Mouse (Mus musculus) neural tube, embryonic 14.5 days (tissue): ENCODE data around the gene Sub1. TPM values are rescaled to one million over a fixed set of nuclear protein-coding genes. Genes with fewer than 3 reads are reported as not detected.
A peak's percentile ranks its signal among the peaks of the same experiment; 100 is the strongest.

ENCODE experiments used
- ATAC-seq: fragments of 200-750 bp; cut with Nextera tagmentation; 2 replicates; pipeline ENCODE4 v1.8.0; 2017; ENCODE audit warnings: low read depth, mild to moderate bottlenecking, moderate TSS enrichment, moderate library complexity
- H3K27ac ChIP-seq: fragments of 300-500 bp; sonication (generic); 2 replicates; pipeline ENCODE4 v1.5.1; 2014; ENCODE audit warnings: low read depth, mild to moderate bottlenecking, control low read depth, low read length, moderate library complexity, mixed read lengths
- H3K27me3 ChIP-seq: fragments of 300-500 bp; sonication (generic); 2 replicates; pipeline ENCODE4 v1.6.1; 2014; ENCODE audit warnings: low read length; ENCODE audit not compliant: control insufficient read depth, insufficient read depth
- H3K36me3 ChIP-seq: fragments of 300-500 bp; sonication (generic); 2 replicates; pipeline ENCODE4 v1.6.1; 2014; ENCODE audit warnings: low read length, mixed read lengths; ENCODE audit not compliant: control insufficient read depth, insufficient read depth
- H3K4me1 ChIP-seq: fragments of 300-500 bp; sonication (generic); 2 replicates; pipeline ENCODE4 v1.6.1; 2014; ENCODE audit warnings: low read length; ENCODE audit not compliant: control insufficient read depth, insufficient read depth
- H3K4me2 ChIP-seq: fragments of 300-500 bp; sonication (generic); 2 replicates; pipeline ENCODE4 v1.6.1; 2014; ENCODE audit warnings: mild to moderate bottlenecking, low read depth, low read length, control low read depth
- H3K4me3 ChIP-seq: fragments of 300-500 bp; sonication (generic); 2 replicates; pipeline ENCODE4 v1.5.1; 2014; ENCODE audit warnings: low read depth, low read length, control low read depth, mixed read lengths
- H3K9ac ChIP-seq: fragments of 300-500 bp; sonication (generic); replicated peaks from 2 replicates; pipeline ENCODE4 v1.6.1; 2014; ENCODE audit warnings: low read depth, mild to moderate bottlenecking, control low read depth, low read length, mixed read lengths
- H3K9me3 ChIP-seq: fragments of 300-500 bp; sonication (generic); 2 replicates; pipeline ENCODE4 v1.6.1; 2016; ENCODE audit warnings: low read length; ENCODE audit not compliant: control insufficient read depth
- WGBS: fragments of 180-500 bp; shearing (Covaris S2); extraction: QIAGEN DNeasy Blood & Tissue Kit; methylation state at CpG from one replicate; pipeline ENCODE4 v1.1.7; 2014; 5-methylcytosine and 5-hydroxymethylcytosine counted together
- polyA plus RNA-seq: library from polyadenylated mRNA; unstranded; fragments of >200 nt; fragmentation: Nextera tagmentation; extraction: Ambion mirVana; gene quantifications from 2 replicates; pipeline ENCODE4 v1.2.1, GENCODE M21; 2014

Gene Sub1
- 564 and 581 TPM in 2 replicates for polyA plus RNA-seq

- 94% methylated on average over 7 of the region's 7 CpGs for WGBS
- no peak for ATAC-seq
- peak within 1 kb of the TSS; percentile 99 for H3K4me3 ChIP-seq
- H3K36me3 ChIP-seq = peaks cover 4% of the 10 kb centered on the region; the same call in 1 of the 2 replicates
- H3K4me1 ChIP-seq = peaks cover 13% of the 10 kb centered on the region
- no peaks in the 10 kb centered on the region for H3K27me3 ChIP-seq
- H3K9me3 ChIP-seq = no peaks in the 10 kb centered on the region
- peak within 1 kb of the TSS; percentile 90 for H3K9ac ChIP-seq
- H3K4me2 ChIP-seq = peak within 1 kb of the TSS; percentile 73
- H3K27ac ChIP-seq = peak within 1 kb of the TSS; percentile 83
Measured at GRCm38 (mm10) chr15:11996883-11997282, at the start of gene Sub1. TSS of gene Sub1 (minus strand) at chr15:11996983.

DNA sequence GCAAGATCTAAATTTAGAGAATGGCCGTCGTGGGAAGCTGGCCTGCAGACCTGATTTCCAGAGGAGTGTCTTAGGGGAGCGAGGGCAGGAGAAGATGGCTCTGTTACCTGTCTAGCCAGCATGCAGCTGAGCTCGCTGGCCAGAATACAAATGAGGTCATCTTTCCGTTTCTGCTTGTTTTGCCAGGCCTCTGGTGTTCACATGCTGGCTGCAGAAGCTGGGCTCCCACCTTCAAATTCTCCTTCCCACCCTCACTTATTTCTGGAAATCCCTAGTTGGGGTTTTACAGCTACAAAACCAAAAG, 43.6 kb upstream of the Sub1 start:
- Histone ChIP-seq H3K27me3 (no peaks in the 10 kb centered on the region), H3K27ac (no peak overlapping the region), H3K36me3 (no peaks in the 10 kb centered on the region), H3K4me1 (peaks cover 9% of the 10 kb centered on the region), H3K4me2 (no peak overlapping the region), H3K4me3 (no peak overlapping the region), H3K9me3 (no peaks in the 10 kb centered on the region), H3K9ac (no peak overlapping the region)
- WGBS = 56% methylated on average over 5 of the region's 5 CpGs
- peak; percentile 8; the same call in 1 of the 2 replicates for ATAC-seq

GRCm38 (mm10) chr15:12039671-12040406, 43.1 kb upstream of the Sub1 start:
- Histone ChIP-seq H3K4me3 (no peak overlapping the region), H3K36me3 (no peaks in the 10 kb centered on the region), H3K4me2 (peak overlapping the region; percentile 17; the same call in 1 of the 2 replicates), H3K9me3 (no peaks in the 10 kb centered on the region), H3K4me1 (peaks cover 9% of the 10 kb centered on the region), H3K9ac (0 out of 2 replicates have a peak overlapping the region, but pooled peaks have one; percentile 12), H3K27ac (peak overlapping the region; percentile 72), H3K27me3 (no peaks in the 10 kb centered on the region)
- WGBS = 38% methylated on average over 15 of the region's 15 CpGs
- ATAC-seq = peak; percentile 86

DNA sequence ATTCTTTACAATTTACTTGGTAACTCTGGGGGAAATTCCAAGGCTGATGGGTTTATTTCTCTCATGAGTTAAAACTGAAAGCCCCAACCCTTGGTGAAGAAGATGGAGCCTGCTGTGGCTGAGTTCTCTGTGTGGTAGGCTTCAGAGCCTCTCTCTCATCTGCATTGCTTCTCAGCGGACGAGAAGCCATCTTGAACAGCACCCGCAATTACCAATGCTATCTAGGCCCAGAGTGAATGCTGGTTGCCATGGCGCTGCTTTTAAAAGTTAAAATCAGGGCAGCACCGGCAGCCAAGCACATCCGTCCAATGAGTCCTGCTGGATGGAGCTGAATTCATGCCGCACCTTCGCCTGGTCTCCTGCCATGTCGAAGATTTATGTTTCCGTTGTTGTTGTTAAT, 42.5 kb upstream of the Sub1 start:
- H3K4me3 ChIP-seq = no peak overlapping the region
- no peaks in the 10 kb centered on the region for H3K36me3 ChIP-seq
- peak overlapping the region; percentile 17; the same call in 1 of the 2 replicates for H3K4me2 ChIP-seq
- peak; percentile 77 for ATAC-seq
- H3K27me3 ChIP-seq = no peaks in the 10 kb centered on the region
- H3K9ac ChIP-seq = no peak overlapping the region
- no peaks in the 10 kb centered on the region for H3K9me3 ChIP-seq
- peak overlapping the region; percentile 72 for H3K27ac ChIP-seq
- peaks cover 9% of the 10 kb centered on the region for H3K4me1 ChIP-seq
- WGBS = 32% methylated on average over 10 of the region's 10 CpGs

GRCm38 (mm10) chr15:12037866-12038625, 41.3 kb upstream of the Sub1 start:
- Histone ChIP-seq H3K4me2 (no peak overlapping the region), H3K36me3 (no peaks in the 10 kb centered on the region), H3K27ac (no peak overlapping the region), H3K4me3 (no peak overlapping the region), H3K9me3 (no peaks in the 10 kb centered on the region), H3K4me1 (peaks cover 9% of the 10 kb centered on the region), H3K27me3 (no peaks in the 10 kb centered on the region), H3K9ac (no peak overlapping the region)
- no peak for ATAC-seq
- WGBS = 77% methylated on average over 10 of the region's 10 CpGs

- Histone ChIP-seq H3K27ac (no peak overlapping the region), H3K9ac (no peak overlapping the region), H3K9me3 (no peaks in the 10 kb centered on the region), H3K4me3 (no peak overlapping the region), H3K4me2 (no peak overlapping the region), H3K36me3 (no peaks in the 10 kb centered on the region), H3K4me1 (peaks cover 9% of the 10 kb centered on the region), H3K27me3 (no peaks in the 10 kb centered on the region)
- 66% methylated on average over 7 of the region's 7 CpGs for WGBS
- ATAC-seq = no peak
Measured at GRCm38 (mm10) chr15:12037217-12037616, 40.4 kb upstream of the Sub1 start.

DNA sequence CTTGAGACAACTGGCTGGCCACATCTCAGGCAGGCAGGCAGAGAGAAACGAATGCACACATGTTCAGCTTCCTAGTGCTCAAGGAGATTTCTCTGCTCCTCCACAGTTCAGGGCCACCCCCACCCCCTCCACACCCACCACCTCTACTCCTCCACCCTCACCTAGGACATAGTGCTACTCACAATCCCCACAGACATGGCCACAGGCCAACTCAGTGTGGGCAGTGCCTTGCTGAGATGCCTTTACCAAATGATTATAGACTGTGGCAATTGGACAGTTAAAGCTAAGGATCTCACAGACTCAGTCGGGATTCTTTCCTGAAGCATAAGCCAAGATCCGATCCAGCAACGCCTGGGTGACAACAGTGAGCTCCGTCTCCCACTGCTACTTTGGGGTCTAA, 39.9 kb upstream of the Sub1 start:
- Histone ChIP-seq H3K36me3 (no peaks in the 10 kb centered on the region), H3K4me1 (peaks cover 9% of the 10 kb centered on the region), H3K9me3 (no peaks in the 10 kb centered on the region), H3K27ac (no peak overlapping the region), H3K4me2 (no peak overlapping the region), H3K4me3 (no peak overlapping the region), H3K27me3 (no peaks in the 10 kb centered on the region), H3K9ac (no peak overlapping the region)
- 92% methylated on average over 5 of the region's 5 CpGs for WGBS
- ATAC-seq = no peak

GRCm38 (mm10) chr15:12034317-12034716, 37.5 kb upstream of the Sub1 start:
- Histone ChIP-seq H3K4me1 (peaks cover 4% of the 10 kb centered on the region), H3K4me2 (no peak overlapping the region), H3K27me3 (no peaks in the 10 kb centered on the region), H3K4me3 (no peak overlapping the region), H3K36me3 (no peaks in the 10 kb centered on the region), H3K9ac (no peak overlapping the region), H3K9me3 (no peaks in the 10 kb centered on the region), H3K27ac (no peak overlapping the region)
- ATAC-seq = no peak
- WGBS = 95% methylated on average over 4 of the region's 4 CpGs

- Histone ChIP-seq H3K4me2 (no peak overlapping the region), H3K4me3 (no peak overlapping the region), H3K27ac (no peak overlapping the region), H3K9me3 (no peaks in the 10 kb centered on the region), H3K9ac (no peak overlapping the region), H3K27me3 (no peaks in the 10 kb centered on the region), H3K4me1 (no peaks in the 10 kb centered on the region), H3K36me3 (no peaks in the 10 kb centered on the region)
- ATAC-seq = no peak
Measured at GRCm38 (mm10) chr15:12033155-12033554, 36.4 kb upstream of the Sub1 start.
